Comparison of ENCODE assay signal across 29 mouse cellular contexts in the genomic region with DNA sequence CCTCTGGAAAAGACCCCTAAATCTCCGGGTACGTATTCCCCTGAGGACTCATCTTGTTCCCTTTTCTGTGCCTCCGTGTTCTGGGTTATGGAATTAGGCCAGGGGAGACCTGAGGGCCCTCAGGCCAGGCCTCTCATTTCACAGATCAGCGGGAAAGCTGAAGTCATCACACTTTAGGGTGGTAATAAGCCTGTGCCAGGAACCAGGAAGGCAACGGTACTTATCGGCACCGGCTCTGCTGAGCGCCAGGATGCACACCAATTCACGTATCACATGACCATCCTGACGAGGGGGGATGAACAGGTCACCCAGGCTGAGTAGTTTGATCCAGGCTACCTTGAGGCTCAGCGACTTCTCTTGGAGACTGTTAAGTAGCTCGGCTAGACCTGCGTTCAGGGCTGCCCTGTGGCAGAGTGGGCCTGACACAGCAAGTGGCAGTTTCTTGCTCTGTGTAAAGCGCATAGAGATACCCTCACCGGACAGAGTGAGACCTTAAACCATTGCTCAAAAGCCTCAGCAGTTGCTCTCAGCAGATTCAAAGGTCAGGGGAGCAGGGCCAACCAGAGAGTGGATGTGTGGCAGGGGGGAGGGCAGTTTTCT. TPM values are rescaled to one million over a fixed set of nuclear protein-coding genes. Genes with fewer than 3 reads are reported as not detected.
DNase-seq lines count a peak whose midpoint lies in the region; ATAC-seq lines count a peak whose summit lies in the region.
"Had no signal": no experiment of that assay in that cellular context is flagged by ENCODE, and none has a peak within 500 bp of the region (broad histone marks: within the 10 kb centered on the region; RNA-seq: fewer than 3 reads in every experiment).

No protein-coding gene starts in this region.

- ATAC-seq in heart, embryonic 13.5 days (ENCODE audit: extremely low read depth, insufficient number of reproducible peaks, low FRiP score, low TSS enrichment), result no peak
- ATAC-seq: inflammation-experienced regulatory T-cells, adult 6 months had no signal

- no peaks in the 10 kb centered on the region for H3K27me3 ChIP-seq in heart, embryonic 13.5 days (replicated peaks)
- H3K27me3 ChIP-seq: CH12.LX; embryonic facial prominence, embryonic 12.5 days; forebrain, embryonic 12.5 days; limb, embryonic 13.5 days; liver, embryonic 13.5 days; lung, embryonic 15.5 days; neural tube, embryonic 15.5 days had no signal

- no peak overlapping the region for H3K4me2 ChIP-seq in heart, embryonic 13.5 days
- H3K4me2 ChIP-seq: embryonic facial prominence, embryonic 12.5 days; forebrain, embryonic 12.5 days; hindbrain, embryonic 14.5 days; limb, embryonic 13.5 days; liver, embryonic 13.5 days; lung, embryonic 15.5 days; midbrain, embryonic 11.5 days; neural tube, embryonic 15.5 days had no signal

- H3K9me3 ChIP-seq in heart, embryonic 13.5 days, result no peaks in the 10 kb centered on the region
- H3K9me3 ChIP-seq: embryonic facial prominence, embryonic 12.5 days; forebrain, embryonic 12.5 days; limb, embryonic 13.5 days; liver, embryonic 13.5 days; lung, embryonic 15.5 days; neural tube, embryonic 15.5 days had no signal

- H3K4me1 ChIP-seq in heart, embryonic 13.5 days, result peaks cover 49% of the 10 kb centered on the region
- H3K4me1 ChIP-seq: liver, embryonic 13.5 days had no signal

- WGBS in heart, embryonic 13.5 days, result 69% methylated on average over 15 of the region's 15 CpGs

- peak overlapping the region; percentile 25; the same call in 1 of the 2 replicates for H3K27ac ChIP-seq in heart, embryonic 13.5 days (replicated peaks)
- H3K27ac ChIP-seq: embryonic facial prominence, embryonic 12.5 days; forebrain, embryonic 12.5 days; hindbrain, embryonic 14.5 days; kidney, postnatal 0 days; limb, embryonic 13.5 days; liver, embryonic 13.5 days; lung, embryonic 15.5 days; neural tube, embryonic 15.5 days had no signal

- H3K36me3 ChIP-seq in heart, embryonic 13.5 days, result no peaks in the 10 kb centered on the region
- H3K36me3 ChIP-seq: embryonic facial prominence, embryonic 12.5 days; forebrain, embryonic 12.5 days; G1E; limb, embryonic 13.5 days; liver, embryonic 13.5 days; lung, embryonic 15.5 days; neural tube, embryonic 15.5 days had no signal

- intact Hi-C loops in heart, postnatal 14 days (cut with DNase I), result no loop called here

- DNase-seq in heart, adult 11 months, result peak; percentile 95
- no peak for DNase-seq in heart, postnatal 14 days
- peak; percentile 24 for DNase-seq in lung, postnatal 36 days
- DNase-seq in lung, postnatal 14 days, result no peak
- DNase-seq in skeletal muscle tissue, adult 2 months (ENCODE audit: low read depth, low spot score), result peak; percentile 59
- DNase-seq in testis, postnatal 10 days (ENCODE audit: low spot score), result no peak
- DNase-seq: B cell, adult 2 months; cerebellum, adult 18-20 months; cerebellum, postnatal 14 days; kidney, adult 18-20 months; layer of hippocampus, postnatal 36 days; liver, embryonic 13.5 days; right cerebral cortex, postnatal 4 days; thymus, adult 2 months had no signal

- H3K9ac ChIP-seq in heart, embryonic 13.5 days, result peak overlapping the region; percentile 11; the same call in 1 of the 2 replicates
- H3K9ac ChIP-seq: embryonic facial prominence, embryonic 12.5 days; forebrain, embryonic 12.5 days; hindbrain, embryonic 14.5 days; limb, embryonic 13.5 days; liver, embryonic 13.5 days; lung, embryonic 15.5 days; neural tube, embryonic 15.5 days had no signal

- no peak overlapping the region for H3K4me3 ChIP-seq in heart, embryonic 13.5 days
- H3K4me3 ChIP-seq: embryonic facial prominence, embryonic 12.5 days; forebrain, embryonic 12.5 days; limb, embryonic 13.5 days; liver, embryonic 13.5 days; lung, embryonic 15.5 days; neural tube, embryonic 15.5 days had no signal

RNA-seq across cellular contexts. Expression of gene Togaram2, which starts 22.8 kb away (rescaled TPM):
- total RNA-seq in heart, postnatal 14 days (2021), result 1 to 10 TPM; 2.0 to 2.3 TPM
- 2.3 and 3.0 TPM in 2 replicates for polyA plus RNA-seq in heart, embryonic 13.5 days (2015; fragmentation: Nextera tagmentation; extraction: Ambion mirVana)
- polyA plus RNA-seq: embryonic facial prominence, embryonic 12.5 days; G1E; inflammation-experienced regulatory T-cells, adult 6 months; liver, embryonic 13.5 days; midbrain, embryonic 11.5 days had no signal

RNA-seq across cellular contexts. Expression of gene Pcare, which starts 56.9 kb away (rescaled TPM):
- total RNA-seq in heart, postnatal 14 days (2021), result under 1 TPM; 0.26 to 0.41 TPM
- not detected in 2 replicates for polyA plus RNA-seq in heart, embryonic 13.5 days (2015; fragmentation: Nextera tagmentation; extraction: Ambion mirVana)
- total RNA-seq: adrenal gland, postnatal 10 days; CH12.LX; gastrocnemius, postnatal 36 days had no signal
- polyA plus RNA-seq: embryonic facial prominence, embryonic 12.5 days; forebrain, embryonic 12.5 days; G1E; hindbrain, embryonic 14.5 days; inflammation-experienced regulatory T-cells, adult 6 months; kidney, postnatal 0 days; limb, embryonic 13.5 days; lung, embryonic 15.5 days; midbrain, embryonic 11.5 days; neural tube, embryonic 15.5 days; stomach, embryonic 16.5 days; thymus, adult 2 months had no signal

Comparison
In these comparisons a context has a peak if more than half of its experiments do, and no peak if none do; other contexts are left out.
1. DNase-seq: peak in heart, adult 11 months (single experiment), lung, postnatal 36 days (single experiment) and skeletal muscle tissue, adult 2 months (single experiment); none in heart, postnatal 14 days (0 of 2), lung, postnatal 14 days (single experiment) and testis, postnatal 10 days (single experiment).